Mouse (Mus musculus) midbrain, postnatal 0 days (tissue): ENCODE results near the gene Gm29564. TPM values are rescaled to one million over a fixed set of nuclear protein-coding genes. Genes with fewer than 3 reads are reported as not detected.
"Not testable (repeated sequence)": the region's sequence is repeated elsewhere in the genome, so short reads cannot be mapped to it uniquely, and the experiment has no call there.

Experiments used
- ATAC-seq: fragments of 200-750 bp; cut with Nextera tagmentation; 2 replicates; pipeline ENCODE4 v1.8.0; 2017; ENCODE audit warnings: moderate number of reproducible peaks, mild to moderate bottlenecking, moderate TSS enrichment, moderate library complexity; ENCODE audit not compliant: low FRiP score
- DNase-seq: peaks from one replicate; pipeline ENCODE4 v3.0.0-alpha.2; 2015; ENCODE audit warnings: low spot score
- H3K27ac ChIP-seq: fragments of 300-500 bp; sonication (generic); 2 replicates; pipeline ENCODE4 v1.5.1; 2014; ENCODE audit warnings: low read depth, mild to moderate bottlenecking, low read length, mixed read lengths
- H3K27me3 ChIP-seq: fragments of 300-500 bp; sonication (generic); 2 replicates; pipeline ENCODE4 v1.6.1; 2014; ENCODE audit warnings: low read length, control low read depth, mixed read lengths; ENCODE audit not compliant: insufficient read depth
- H3K36me3 ChIP-seq: fragments of 300-500 bp; sonication (generic); 2 replicates; pipeline ENCODE4 v1.6.1; 2014; ENCODE audit warnings: low read length, control low read depth, mixed read lengths; ENCODE audit not compliant: insufficient read depth
- H3K4me1 ChIP-seq: fragments of 300-500 bp; sonication (generic); 2 replicates; pipeline ENCODE4 v1.6.1; 2014; ENCODE audit warnings: mild to moderate bottlenecking, control low read depth, antibody characterized with exemption, low read length, mixed read lengths; ENCODE audit not compliant: insufficient read depth
- H3K4me2 ChIP-seq: fragments of 300-500 bp; sonication (generic); 2 replicates; pipeline ENCODE4 v1.6.1; 2014; ENCODE audit warnings: low read depth, mild to moderate bottlenecking, low read length, mixed read lengths; ENCODE audit not compliant: poor library complexity, severe bottlenecking
- H3K4me3 ChIP-seq: fragments of 300-500 bp; sonication (generic); 2 replicates; pipeline ENCODE4 v1.5.1; 2014; ENCODE audit warnings: low read depth, mild to moderate bottlenecking, low read length, moderate library complexity
- H3K9ac ChIP-seq: fragments of 300-500 bp; sonication (generic); replicated peaks from 2 replicates; pipeline ENCODE4 v1.6.1; 2014; ENCODE audit warnings: mild to moderate bottlenecking, low read length, moderate library complexity, mixed read lengths; ENCODE audit not compliant: poor library complexity, severe bottlenecking
- H3K9me3 ChIP-seq: fragments of 300-500 bp; sonication (generic); 2 replicates; pipeline ENCODE4 v1.6.1; 2016; ENCODE audit warnings: low read length, control low read depth
- WGBS: fragments of 180-500 bp; shearing (Covaris S2); extraction: QIAGEN DNeasy Blood & Tissue Kit; methylation state at CpG from one replicate; pipeline ENCODE4 v1.1.7; 2014; 5-methylcytosine and 5-hydroxymethylcytosine counted together
- polyA plus RNA-seq: library from polyadenylated mRNA; unstranded; fragments of >200 nt; fragmentation: Nextera tagmentation; extraction: Ambion mirVana; gene quantifications from 2 replicates; pipeline ENCODE4 v1.2.1, GENCODE M21; 2015
- total RNA-seq: library from RNA; depleted of rRNA; stranded (reverse); fragments of >200 nt; gene quantifications from 2 replicates; pipeline ENCODE4 v1.2.3, GENCODE M21; 2014; rRNA removed

Gene Gm29564
- total RNA-seq (not detected in 2 replicates), polyA plus RNA-seq (not detected in 2 replicates)

- WGBS: no CpG with 5 or more reads among the region's 6 CpGs
- not testable (repeated sequence) for DNase-seq, H3K9ac ChIP-seq, H3K4me1 ChIP-seq, ATAC-seq, H3K27ac ChIP-seq, H3K27me3 ChIP-seq, H3K4me3 ChIP-seq, H3K36me3 ChIP-seq, H3K9me3 ChIP-seq, H3K4me2 ChIP-seq
Measured at GRCm38 (mm10) chrY:78212693-78213092, at the start of gene Gm29564. Gm29564 (plus strand) TSS chrY:78212993.

Other genes with a start within 250 kb of the Gm29564 start
- gene Gm20867, start 249.8 kb upstream of the Gm29564 start, total RNA-seq: not detected in 2 replicates
- not detected in 2 replicates for gene Gm20867, start 249.8 kb upstream of the Gm29564 start, polyA plus RNA-seq